26 mouse cellular contexts compared by ENCODE assay signal in genomic region chr2:102801899-102802298, GRCm38 (mm10).
"Had no signal": no experiment of that assay in that cellular context is flagged by ENCODE, and none has a peak within 500 bp of the region (broad histone marks: within the 10 kb centered on the region; RNA-seq: fewer than 3 reads in every experiment).

No protein-coding gene starts in this region.

- H3K36me3 ChIP-seq: embryonic facial prominence, embryonic 10.5 days; embryonic facial prominence, embryonic 12.5 days; embryonic facial prominence, embryonic 13.5 days; embryonic facial prominence, embryonic 15.5 days; forebrain, embryonic 12.5 days; forebrain, embryonic 15.5 days; heart, embryonic 10.5 days had no signal

- H3K4me3 ChIP-seq: embryonic facial prominence, embryonic 10.5 days; embryonic facial prominence, embryonic 12.5 days; embryonic facial prominence, embryonic 13.5 days; embryonic facial prominence, embryonic 15.5 days; erythroblast, embryonic 14.5 days; forebrain, embryonic 12.5 days; forebrain, embryonic 13.5 days; forebrain, embryonic 15.5 days; gastrocnemius, adult 2 months; heart, embryonic 10.5 days had no signal

- H3K9ac ChIP-seq: embryonic facial prominence, embryonic 12.5 days; embryonic facial prominence, embryonic 13.5 days; embryonic facial prominence, embryonic 15.5 days; forebrain, embryonic 12.5 days; forebrain, embryonic 13.5 days; forebrain, embryonic 15.5 days; forebrain, postnatal 0 days had no signal

- H3K9me3 ChIP-seq: embryonic facial prominence, embryonic 10.5 days; embryonic facial prominence, embryonic 12.5 days; embryonic facial prominence, embryonic 13.5 days; embryonic facial prominence, embryonic 15.5 days; forebrain, embryonic 12.5 days; forebrain, embryonic 13.5 days; forebrain, embryonic 15.5 days; heart, embryonic 10.5 days had no signal

- H3K4me2 ChIP-seq: embryonic facial prominence, embryonic 12.5 days; embryonic facial prominence, embryonic 13.5 days; embryonic facial prominence, embryonic 15.5 days; forebrain, embryonic 12.5 days; forebrain, embryonic 13.5 days; forebrain, embryonic 15.5 days had no signal

- DNase-seq: cerebellum, adult 8-10 months; cerebellum, adult 9-10 months; cerebellum, adult 9-11 months; cerebellum, postnatal 10 days; cerebellum, postnatal 14 days; cerebellum, postnatal 25 days; cerebellum, postnatal 36 days; embryo, embryonic 11 days; forebrain, postnatal 0 days; gastrocnemius, adult 2 months; gastrocnemius, postnatal 10 days; gastrocnemius, postnatal 14 days; gastrocnemius, postnatal 25 days; gastrocnemius, postnatal 36 days; heart, adult 18-20 months had no signal

- ATAC-seq: forebrain, embryonic 13.5 days; forebrain, embryonic 14.5 days; forebrain, embryonic 15.5 days; forebrain, embryonic 16.5 days; forebrain, postnatal 0 days had no signal

- H3K4me1 ChIP-seq: embryonic facial prominence, embryonic 10.5 days; embryonic facial prominence, embryonic 12.5 days; embryonic facial prominence, embryonic 13.5 days; embryonic facial prominence, embryonic 15.5 days; forebrain, embryonic 12.5 days; forebrain, embryonic 13.5 days; forebrain, embryonic 15.5 days; heart, embryonic 10.5 days had no signal

- H3K27me3 ChIP-seq: embryonic facial prominence, embryonic 12.5 days; embryonic facial prominence, embryonic 13.5 days; embryonic facial prominence, embryonic 15.5 days; forebrain, embryonic 12.5 days; forebrain, embryonic 13.5 days; forebrain, embryonic 15.5 days had no signal

- H3K27ac ChIP-seq: embryonic facial prominence, embryonic 10.5 days; embryonic facial prominence, embryonic 12.5 days; embryonic facial prominence, embryonic 13.5 days; embryonic facial prominence, embryonic 15.5 days; forebrain, embryonic 12.5 days; forebrain, embryonic 13.5 days; forebrain, embryonic 15.5 days; gastrocnemius, adult 2 months; heart, embryonic 10.5 days had no signal
